Mouse (Mus musculus) megakaryocyte, embryonic 14.5 days (primary cell): Measurements from ENCODE around the gene Mlkl.

Source experiments
- FLI1 ChIP-seq: IDR thresholded peaks from 2 replicates; pipeline ENCODE4 v1.6.1; 2012; ENCODE audit warnings: low read length, inconsistent platforms, mixed read lengths
- GATA1 ChIP-seq: IDR thresholded peaks from 3 replicates; pipeline ENCODE4 v1.6.1; 2012; ENCODE audit warnings: mixed read lengths, low read length, inconsistent platforms, borderline replicate concordance

DNA sequence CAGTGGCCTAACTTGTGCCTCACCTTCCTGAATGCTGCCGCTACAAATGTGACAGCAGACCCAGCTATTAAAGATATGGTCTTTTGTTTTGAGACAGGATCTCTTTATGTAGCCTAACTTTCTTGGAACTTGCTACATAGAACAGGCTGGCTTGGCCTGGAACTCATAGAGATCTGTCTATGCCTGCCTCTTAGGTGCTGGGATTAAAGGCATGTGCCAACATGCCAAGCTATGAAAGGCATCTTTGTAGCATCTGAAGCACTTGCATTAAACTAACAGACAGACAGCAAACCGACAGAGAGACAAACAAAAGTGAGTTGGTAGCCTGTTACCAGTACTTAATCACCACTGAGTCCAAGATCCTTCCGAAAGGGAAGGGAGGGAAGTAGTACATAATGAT lies 55.9 kb downstream of the Mlkl start:
- TF ChIP-seq GATA1, result no peak
- no peak for TF ChIP-seq FLI1
